Mouse (Mus musculus) limb, embryonic 15.5 days (tissue): ENCODE measurements around the gene Tmem259. TPM values are rescaled to one million over a fixed set of nuclear protein-coding genes. Genes with fewer than 3 reads are reported as not detected.
"Not testable (repeated sequence)": the region's sequence is repeated elsewhere in the genome, so short reads cannot be mapped to it uniquely, and the experiment has no call there.

ENCODE experiments used
- ATAC-seq: fragments of 200-750 bp; cut with Nextera tagmentation; 2 replicates; pipeline ENCODE4 v1.8.0; 2017; ENCODE audit warnings: low read depth, moderate TSS enrichment; ENCODE audit not compliant: insufficient number of reproducible peaks, low FRiP score, low TSS enrichment
- H3K27ac ChIP-seq: fragments of 300-500 bp; sonication (generic); 2 replicates; pipeline ENCODE4 v1.5.1; 2015; ENCODE audit warnings: moderate library complexity, mild to moderate bottlenecking, inconsistent platforms
- H3K27me3 ChIP-seq: fragments of 300-500 bp; sonication (generic); 2 replicates; pipeline ENCODE4 v1.6.1; 2015; ENCODE audit warnings: inconsistent platforms
- H3K36me3 ChIP-seq: fragments of 300-500 bp; sonication (generic); 2 replicates; pipeline ENCODE4 v1.6.1; 2015; ENCODE audit warnings: inconsistent platforms
- H3K4me1 ChIP-seq: fragments of 300-500 bp; sonication (generic); 2 replicates; pipeline ENCODE4 v1.6.1; 2015; ENCODE audit warnings: inconsistent platforms
- H3K4me2 ChIP-seq: fragments of 300-500 bp; sonication (generic); 2 replicates; pipeline ENCODE4 v1.6.1; 2015; ENCODE audit warnings: mild to moderate bottlenecking, inconsistent platforms
- H3K4me3 ChIP-seq: fragments of 300-500 bp; sonication (generic); 2 replicates; pipeline ENCODE4 v1.5.1; 2015; ENCODE audit warnings: mild to moderate bottlenecking, inconsistent platforms
- H3K9ac ChIP-seq: fragments of 300-500 bp; sonication (generic); 2 replicates; pipeline ENCODE4 v1.6.1; 2015; ENCODE audit warnings: inconsistent platforms
- H3K9me3 ChIP-seq: fragments of 300-500 bp; sonication (generic); 2 replicates; pipeline ENCODE4 v1.6.1; 2016; ENCODE audit warnings: inconsistent platforms
- WGBS: fragments of 180-500 bp; shearing (Covaris S2); methylation state at CpG from one replicate; pipeline ENCODE4 v1.1.7; 2015; 5-methylcytosine and 5-hydroxymethylcytosine counted together
- polyA plus RNA-seq: library from polyadenylated mRNA; unstranded; fragments of >200 nt; fragmentation: Nextera tagmentation; extraction: Ambion mirVana; gene quantifications from 2 replicates; pipeline ENCODE4 v1.2.1, GENCODE M21; 2015

The Tmem259 gene
- polyA plus RNA-seq, 1 experiment from 2014 or later: 20.1 TPM

- WGBS: 62% methylated on average over 14 of the region's 14 CpGs
- no peaks in the 10 kb centered on the region for H3K9me3 ChIP-seq
- H3K9ac ChIP-seq: no peak overlapping the region
- H3K4me1 ChIP-seq: peaks cover 21% of the 10 kb centered on the region
- H3K27me3 ChIP-seq: peaks cover 35% of the 10 kb centered on the region
- H3K27ac ChIP-seq: no peak overlapping the region
- H3K36me3 ChIP-seq: peaks cover 42% of the 10 kb centered on the region
- no peak overlapping the region for H3K4me3 ChIP-seq
- ATAC-seq: no peak; the same call in 1 of the 2 replicates
- H3K4me2 ChIP-seq: no peak overlapping the region
These were observed 11.3 kb downstream of the Tmem259 start for GRCm38 (mm10) chr10:79972831-79973230.

GRCm38 (mm10) chr10:79971183-79971497, 13.0 kb downstream of the Tmem259 start:
- H3K4me3 ChIP-seq: peak overlapping the region; percentile 48
- 3% methylated on average over 21 of the region's 21 CpGs for WGBS
- no peak overlapping the region for H3K27ac ChIP-seq
- peaks cover 35% of the 10 kb centered on the region for H3K27me3 ChIP-seq
- peaks cover 21% of the 10 kb centered on the region for H3K4me1 ChIP-seq
- ATAC-seq: no peak
- H3K4me2 ChIP-seq: peak overlapping the region; percentile 90
- peak overlapping the region; percentile 47 for H3K9ac ChIP-seq
- no peaks in the 10 kb centered on the region for H3K9me3 ChIP-seq
- H3K36me3 ChIP-seq: peaks cover 42% of the 10 kb centered on the region

GRCm38 (mm10) chr10:79970415-79971182, 13.5 kb downstream of the Tmem259 start, which contains the start of gene Grin3b:
Gene Grin3b (plus strand): TSS chr10:79970715.
- H3K9me3 ChIP-seq: no peaks in the 10 kb centered on the region
- H3K4me1 ChIP-seq: peaks cover 21% of the 10 kb centered on the region
- peak within 1 kb of the TSS; percentile 23; the same call in 1 of the 2 replicates for H3K27ac ChIP-seq
- peak within 1 kb of the TSS; percentile 47 for H3K9ac ChIP-seq
- H3K4me2 ChIP-seq: peak within 1 kb of the TSS; percentile 90
- H3K27me3 ChIP-seq: peaks cover 35% of the 10 kb centered on the region
- H3K4me3 ChIP-seq: peak within 1 kb of the TSS; percentile 48
- ATAC-seq: no peak
- WGBS: 6% methylated on average over 45 of the region's 47 CpGs
- peaks cover 42% of the 10 kb centered on the region for H3K36me3 ChIP-seq

GRCm38 (mm10) chr10:79969124-79969568, 15.0 kb downstream of the Tmem259 start:
- Histone ChIP-seq H3K4me1 (peaks cover 21% of the 10 kb centered on the region), H3K27me3 (peaks cover 35% of the 10 kb centered on the region), H3K4me3 (no peak overlapping the region), H3K36me3 (peaks cover 44% of the 10 kb centered on the region), H3K9me3 (no peaks in the 10 kb centered on the region), H3K27ac (no peak overlapping the region), H3K9ac (no peak overlapping the region), H3K4me2 (no peak overlapping the region)
- 13% methylated on average over 3 of the region's 3 CpGs for WGBS
- ATAC-seq: no peak

GRCm38 (mm10) chr10:79968181-79968580, 15.9 kb downstream of the Tmem259 start:
- Histone ChIP-seq H3K27ac (no peak overlapping the region), H3K4me3 (no peak overlapping the region), H3K9me3 (no peaks in the 10 kb centered on the region), H3K27me3 (peaks cover 35% of the 10 kb centered on the region), H3K4me1 (peaks cover 21% of the 10 kb centered on the region), H3K4me2 (no peak overlapping the region), H3K9ac (no peak overlapping the region), H3K36me3 (peaks cover 51% of the 10 kb centered on the region)
- 77% methylated on average over 1 of the region's 1 CpGs for WGBS
- no peak for ATAC-seq

GRCm38 (mm10) chr10:79966886-79967400, 17.2 kb downstream of the Tmem259 start:
- 92% methylated on average over 5 of the region's 5 CpGs for WGBS
- ATAC-seq: no peak
- Histone ChIP-seq H3K4me3 (no peak overlapping the region), H3K9ac (no peak overlapping the region), H3K36me3 (peaks cover 60% of the 10 kb centered on the region), H3K27me3 (peaks cover 25% of the 10 kb centered on the region), H3K27ac (no peak overlapping the region), H3K4me2 (no peak overlapping the region), H3K4me1 (peaks cover 21% of the 10 kb centered on the region), H3K9me3 (no peaks in the 10 kb centered on the region)

- Histone ChIP-seq H3K4me1 (peaks cover 19% of the 10 kb centered on the region), H3K9ac (no peak overlapping the region), H3K36me3 (peaks cover 66% of the 10 kb centered on the region), H3K4me3 (no peak overlapping the region), H3K4me2 (no peak overlapping the region), H3K9me3 (no peaks in the 10 kb centered on the region), H3K27me3 (peaks cover 9% of the 10 kb centered on the region), H3K27ac (no peak overlapping the region)
- ATAC-seq: no peak
- 88% methylated on average over 5 of the region's 5 CpGs for WGBS
These were observed 18.8 kb downstream of the Tmem259 start for GRCm38 (mm10) chr10:79965325-79965724.

- no peak overlapping the region for H3K27ac ChIP-seq
- H3K4me1 ChIP-seq: peaks cover 20% of the 10 kb centered on the region
- peaks cover 66% of the 10 kb centered on the region for H3K36me3 ChIP-seq
- H3K9me3 ChIP-seq: no peaks in the 10 kb centered on the region
- no peak overlapping the region for H3K9ac ChIP-seq
- H3K4me3 ChIP-seq: no peak overlapping the region
- H3K4me2 ChIP-seq: no peak overlapping the region
- H3K27me3 ChIP-seq: 0 out of 2 replicates have a peak, but pooled peaks cover 7% of the 10 kb centered on the region
- 93% methylated on average over 7 of the region's 7 CpGs for WGBS
- no peak for ATAC-seq
These were observed 19.4 kb downstream of the Tmem259 start for GRCm38 (mm10) chr10:79964727-79965126.

- H3K9me3 ChIP-seq: no peaks in the 10 kb centered on the region
- peaks cover 41% of the 10 kb centered on the region for H3K36me3 ChIP-seq
- peak overlapping the region; percentile 80 for H3K4me2 ChIP-seq
- no peak overlapping the region for H3K27ac ChIP-seq
- no peaks in the 10 kb centered on the region for H3K27me3 ChIP-seq
- no peak for ATAC-seq
- H3K4me3 ChIP-seq: peak overlapping the region; percentile 91
- H3K4me1 ChIP-seq: peaks cover 21% of the 10 kb centered on the region
- H3K9ac ChIP-seq: peak overlapping the region; percentile 77
- WGBS: 15% methylated on average over 10 of the region's 10 CpGs
These were observed 23.3 kb downstream of the Tmem259 start for GRCm38 (mm10) chr10:79960671-79961294.

GRCm38 (mm10) chr10:79959847-79960601, 24.1 kb downstream of the Tmem259 start, which contains the start of gene Wdr18:
Gene Wdr18 (plus strand): TSS chr10:79960152.
- H3K4me3 ChIP-seq: peak within 1 kb of the TSS; percentile 91
- H3K27ac ChIP-seq: peak within 1 kb of the TSS; percentile 75
- ATAC-seq: peak; percentile 94
- H3K9me3 ChIP-seq: no peaks in the 10 kb centered on the region
- H3K36me3 ChIP-seq: peaks cover 33% of the 10 kb centered on the region
- under 1% methylated on average over 61 of the region's 61 CpGs for WGBS
- peak within 1 kb of the TSS; percentile 77 for H3K9ac ChIP-seq
- peak within 1 kb of the TSS; percentile 80 for H3K4me2 ChIP-seq
- peaks cover 22% of the 10 kb centered on the region for H3K4me1 ChIP-seq
- H3K27me3 ChIP-seq: no peaks in the 10 kb centered on the region

GRCm38 (mm10) chr10:79959412-79959811, 24.7 kb downstream of the Tmem259 start:
- H3K27me3 ChIP-seq, H3K9me3 ChIP-seq, H3K27ac ChIP-seq, ATAC-seq, H3K9ac ChIP-seq: not testable (repeated sequence)
- Histone ChIP-seq H3K4me1 (peaks cover 22% of the 10 kb centered on the region), H3K36me3 (peaks cover 27% of the 10 kb centered on the region), H3K4me2 (peak overlapping the region; percentile 80), H3K4me3 (peak overlapping the region; percentile 91)
- 33% methylated on average over 10 of the region's 10 CpGs for WGBS
